Mouse (Mus musculus): Measurements from ENCODE around the gene Mrps12. TPM values are rescaled to one million over a fixed set of nuclear protein-coding genes. Genes with fewer than 3 reads are reported as not detected.

Mrps12 gene
- total and polyA plus RNA-seq, 2 experiments: 70.3 to 98.0 TPM

DNA sequence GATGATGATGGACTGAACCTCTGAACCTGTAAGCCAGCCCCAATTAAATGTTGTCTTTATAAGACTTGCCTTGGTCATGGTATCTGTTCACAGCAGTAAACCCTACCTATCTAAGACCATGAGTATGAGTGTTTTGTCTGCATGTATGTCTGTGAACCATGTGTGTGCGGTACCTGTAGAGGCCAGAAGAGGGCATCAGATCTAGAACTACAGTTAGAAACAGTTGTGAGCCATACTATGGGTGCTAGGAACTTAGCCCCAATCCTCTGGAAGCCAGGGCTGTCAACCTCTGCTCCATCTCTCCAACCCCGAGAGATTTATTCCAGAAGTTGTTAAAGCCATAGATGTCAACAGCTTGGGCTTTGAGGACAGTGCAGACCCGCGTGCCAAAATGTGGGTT, 41.4 kb downstream of the Mrps12 start:
- TF ChIP-seq POLR2A (IDR thresholded peaks at IDR 0.05; ENCODE audit: extremely low read depth, insufficient read depth, low read length) (no peak), CTCF (IDR thresholded peaks at IDR 0.05; ENCODE audit: low read depth, low read length) (no peak)
- H3K9ac ChIP-seq (ENCODE audit: low read depth, low read length): no peak overlapping the region
- no peaks in the 10 kb centered on the region for H3K36me3 ChIP-seq (ENCODE audit: control insufficient read depth, insufficient read depth, low read length)
- 95% methylated on average over 4 of the region's 4 CpGs for WGBS
- no peak for DNase-seq (ENCODE audit: extremely low read depth, low read depth, low spot score)
- H3K4me3 ChIP-seq (ENCODE audit: insufficient read depth, low read depth, low read length): no peak overlapping the region
- no peaks in the 10 kb centered on the region for H3K79me2 ChIP-seq (ENCODE audit: control insufficient read depth, insufficient read depth, low read length)
- H3K27ac ChIP-seq (replicated peaks; ENCODE audit: insufficient read depth, low read depth, low read length): no peak overlapping the region
- H3K27me3 ChIP-seq (ENCODE audit: control insufficient read depth, insufficient read depth, low read length): no peaks in the 10 kb centered on the region
- H3K4me1 ChIP-seq (ENCODE audit: control insufficient read depth, insufficient read depth, low read length): no peaks in the 10 kb centered on the region

- TF ChIP-seq CTCF (IDR thresholded peaks at IDR 0.05; ENCODE audit: low read depth, low read length) (no peak), POLR2A (IDR thresholded peaks at IDR 0.05; ENCODE audit: extremely low read depth, insufficient read depth, low read length) (no peak)
- Histone ChIP-seq H3K4me1 (ENCODE audit: control insufficient read depth, insufficient read depth, low read length) (no peaks in the 10 kb centered on the region), H3K4me3 (ENCODE audit: insufficient read depth, low read depth, low read length) (no peak overlapping the region), H3K79me2 (ENCODE audit: control insufficient read depth, insufficient read depth, low read length) (no peaks in the 10 kb centered on the region), H3K36me3 (ENCODE audit: control insufficient read depth, insufficient read depth, low read length) (no peaks in the 10 kb centered on the region), H3K9ac (ENCODE audit: low read depth, low read length) (no peak overlapping the region), H3K27me3 (ENCODE audit: control insufficient read depth, insufficient read depth, low read length) (peaks cover 9% of the 10 kb centered on the region), H3K27ac (replicated peaks; ENCODE audit: insufficient read depth, low read depth, low read length) (no peak overlapping the region)
- no peak for DNase-seq (ENCODE audit: extremely low read depth, low read depth, low spot score)
- WGBS: 92% methylated on average over 11 of the region's 11 CpGs
Measured at GRCm38 (mm10) chr7:28697277-28697676, 44.3 kb downstream of the Mrps12 start.

GRCm38 (mm10) chr7:28694966-28695511, 46.6 kb downstream of the Mrps12 start:
- WGBS: 57% methylated on average over 8 of the region's 8 CpGs

GRCm38 (mm10) chr7:28694423-28694822, 47.2 kb downstream of the Mrps12 start:
- Histone ChIP-seq H3K27me3 (ENCODE audit: control insufficient read depth, insufficient read depth, low read length) (peaks cover 9% of the 10 kb centered on the region), H3K4me3 (ENCODE audit: insufficient read depth, low read depth, low read length) (no peak overlapping the region), H3K9ac (ENCODE audit: low read depth, low read length) (no peak overlapping the region), H3K27ac (replicated peaks; ENCODE audit: insufficient read depth, low read depth, low read length) (no peak overlapping the region), H3K79me2 (ENCODE audit: control insufficient read depth, insufficient read depth, low read length) (no peaks in the 10 kb centered on the region), H3K4me1 (ENCODE audit: control insufficient read depth, insufficient read depth, low read length) (no peaks in the 10 kb centered on the region), H3K36me3 (ENCODE audit: control insufficient read depth, insufficient read depth, low read length) (no peaks in the 10 kb centered on the region)
- WGBS: 17% methylated on average over 14 of the region's 14 CpGs
- TF ChIP-seq POLR2A (IDR thresholded peaks at IDR 0.05; ENCODE audit: extremely low read depth, insufficient read depth, low read length) (no peak), CTCF (IDR thresholded peaks at IDR 0.05; ENCODE audit: low read depth, low read length) (no peak)
- DNase-seq (ENCODE audit: extremely low read depth, low read depth, low spot score): no peak

More at GRCm38 (mm10) chr7:28694966-28695511, 46.6 kb downstream of the Mrps12 start:
- no peak for DNase-seq (ENCODE audit: extremely low read depth, low read depth, low spot score)
- Histone ChIP-seq H3K4me3 (ENCODE audit: insufficient read depth, low read depth, low read length) (no peak overlapping the region), H3K27me3 (ENCODE audit: control insufficient read depth, insufficient read depth, low read length) (peaks cover 9% of the 10 kb centered on the region), H3K27ac (replicated peaks; ENCODE audit: insufficient read depth, low read depth, low read length) (no peak overlapping the region), H3K36me3 (ENCODE audit: control insufficient read depth, insufficient read depth, low read length) (no peaks in the 10 kb centered on the region), H3K4me1 (ENCODE audit: control insufficient read depth, insufficient read depth, low read length) (no peaks in the 10 kb centered on the region), H3K79me2 (ENCODE audit: control insufficient read depth, insufficient read depth, low read length) (no peaks in the 10 kb centered on the region), H3K9ac (ENCODE audit: low read depth, low read length) (no peak overlapping the region)
- TF ChIP-seq POLR2A (IDR thresholded peaks at IDR 0.05; ENCODE audit: extremely low read depth, insufficient read depth, low read length) (no peak), CTCF (IDR thresholded peaks at IDR 0.05; ENCODE audit: low read depth, low read length) (no peak)

DNA sequence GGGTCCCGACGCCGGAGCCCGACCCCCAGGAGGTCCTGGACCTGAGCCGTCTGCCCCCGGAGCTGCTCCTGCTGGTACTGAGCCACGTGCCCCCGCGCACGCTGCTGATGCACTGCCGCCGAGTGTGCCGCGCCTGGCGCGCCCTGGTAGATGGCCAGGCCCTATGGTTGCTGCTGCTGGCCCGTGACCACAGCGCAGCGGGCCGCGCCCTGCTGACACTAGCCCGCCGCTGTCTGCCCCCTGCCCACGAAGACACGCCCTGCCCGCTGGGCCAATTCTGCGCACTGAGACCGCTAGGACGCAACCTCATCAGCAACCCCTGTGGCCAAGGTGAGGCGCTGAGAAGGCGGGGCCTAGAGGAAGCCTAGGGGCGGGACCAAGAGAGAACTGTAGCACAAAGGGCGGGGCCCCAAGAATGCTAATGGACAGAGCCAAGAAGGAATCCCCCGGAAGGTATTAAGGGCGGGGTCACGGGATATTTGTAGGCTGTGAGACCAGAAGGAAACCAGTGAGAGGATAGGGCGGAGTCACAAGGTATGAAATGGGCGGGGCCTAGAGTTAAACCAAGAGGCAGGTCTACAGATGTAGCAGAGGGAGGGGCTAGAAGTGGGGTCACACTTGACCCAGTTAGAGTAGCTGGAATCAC, 48.2 kb downstream of the Mrps12 start:
- Histone ChIP-seq H3K27me3 (ENCODE audit: control insufficient read depth, insufficient read depth, low read length) (peaks cover 9% of the 10 kb centered on the region), H3K36me3 (ENCODE audit: control insufficient read depth, insufficient read depth, low read length) (no peaks in the 10 kb centered on the region), H3K4me1 (ENCODE audit: control insufficient read depth, insufficient read depth, low read length) (no peaks in the 10 kb centered on the region), H3K27ac (replicated peaks; ENCODE audit: insufficient read depth, low read depth, low read length) (no peak overlapping the region), H3K9ac (ENCODE audit: low read depth, low read length) (peak overlapping the region; percentile 45), H3K4me3 (ENCODE audit: insufficient read depth, low read depth, low read length) (peak overlapping the region; percentile 55; the same call in 1 of the 2 replicates), H3K79me2 (ENCODE audit: control insufficient read depth, insufficient read depth, low read length) (no peaks in the 10 kb centered on the region)
- WGBS: 2% methylated on average over 38 of the region's 38 CpGs
- DNase-seq (ENCODE audit: extremely low read depth, low read depth, low spot score): no peak
- TF ChIP-seq CTCF (IDR thresholded peaks at IDR 0.05; ENCODE audit: low read depth, low read length) (no peak), POLR2A (IDR thresholded peaks at IDR 0.05; ENCODE audit: extremely low read depth, insufficient read depth, low read length) (no peak)

All from liver, adult 2 months (tissue).